Mouse (Mus musculus) hindbrain, embryonic 11.5 days (tissue): Measurements from ENCODE around the gene Crip1. TPM values are rescaled to one million over a fixed set of nuclear protein-coding genes. Genes with fewer than 3 reads are reported as not detected.

Experiments used
- ATAC-seq: fragments of 200-750 bp; cut with Nextera tagmentation; 2 replicates; pipeline ENCODE4 v1.8.0; 2017; ENCODE audit warnings: mild to moderate bottlenecking, moderate TSS enrichment, moderate library complexity; ENCODE audit not compliant: low FRiP score
- DNase-seq: peaks from one replicate; pipeline ENCODE4 v3.0.0-alpha.2; 2015; ENCODE audit warnings: low spot score
- H3K27ac ChIP-seq: fragments of 300-500 bp; sonication (generic); 2 replicates; pipeline ENCODE4 v1.5.1; 2014; ENCODE audit warnings: mild to moderate bottlenecking, low read depth, low read length
- H3K27me3 ChIP-seq: fragments of 300-500 bp; sonication (generic); 2 replicates; pipeline ENCODE4 v1.6.1; 2014; ENCODE audit warnings: mild to moderate bottlenecking, low read length, moderate library complexity, mixed read lengths; ENCODE audit not compliant: control insufficient read depth, insufficient read depth
- H3K36me3 ChIP-seq: fragments of 300-500 bp; sonication (generic); 2 replicates; pipeline ENCODE4 v1.6.1; 2014; ENCODE audit warnings: mild to moderate bottlenecking, low read length, moderate library complexity, mixed read lengths; ENCODE audit not compliant: control insufficient read depth, insufficient read depth
- H3K4me1 ChIP-seq: fragments of 300-500 bp; sonication (generic); replicated peaks from 2 replicates; pipeline ENCODE4 v1.6.1; 2014; ENCODE audit warnings: low read length, mixed read lengths; ENCODE audit not compliant: control insufficient read depth, insufficient read depth
- H3K4me2 ChIP-seq: fragments of 300-500 bp; sonication (generic); replicated peaks from 2 replicates; pipeline ENCODE4 v1.6.1; 2014; ENCODE audit warnings: mild to moderate bottlenecking, low read depth, low read length
- H3K4me3 ChIP-seq: fragments of 300-500 bp; sonication (generic); 2 replicates; pipeline ENCODE4 v1.5.1; 2014; ENCODE audit warnings: low read depth, low read length
- H3K9ac ChIP-seq: fragments of 300-500 bp; sonication (generic); 2 replicates; pipeline ENCODE4 v1.6.1; 2014; ENCODE audit warnings: low read depth, low read length
- H3K9me3 ChIP-seq: fragments of 300-500 bp; sonication (generic); 2 replicates; pipeline ENCODE4 v1.6.1; 2016; ENCODE audit warnings: low read length; ENCODE audit not compliant: control insufficient read depth
- WGBS: fragments of 180-500 bp; shearing (Covaris S2); extraction: QIAGEN DNeasy Blood & Tissue Kit; methylation state at CpG from one replicate; pipeline ENCODE4 v1.1.7; 2014; 5-methylcytosine and 5-hydroxymethylcytosine counted together
- polyA plus RNA-seq: library from polyadenylated mRNA; unstranded; fragments of >200 nt; fragmentation: Nextera tagmentation; extraction: Ambion mirVana; gene quantifications from 2 replicates; pipeline ENCODE4 v1.2.1, GENCODE M21; 2014

Crip1 gene
- polyA plus RNA-seq, 1 experiment from 2014 or later = 84.7 TPM

GRCm38 (mm10) chr12:113119516-113120410 is 26.4 kb upstream of the Crip1 start:
- Histone ChIP-seq H3K4me1 (no peaks in the 10 kb centered on the region), H3K9ac (no peak overlapping the region), H3K4me2 (no peak overlapping the region), H3K27me3 (no peaks in the 10 kb centered on the region; the same call in 1 of the 2 replicates), H3K9me3 (no peaks in the 10 kb centered on the region), H3K36me3 (peaks cover 28% of the 10 kb centered on the region), H3K4me3 (no peak overlapping the region), H3K27ac (no peak overlapping the region)
- DNase-seq (peak; percentile 87), ATAC-seq (peak; percentile 75)
- 87% methylated on average over 20 of the region's 20 CpGs for WGBS

- Histone ChIP-seq H3K4me1 (no peaks in the 10 kb centered on the region), H3K27ac (no peak overlapping the region), H3K27me3 (no peaks in the 10 kb centered on the region), H3K9me3 (no peaks in the 10 kb centered on the region), H3K4me2 (no peak overlapping the region), H3K4me3 (no peak overlapping the region), H3K9ac (no peak overlapping the region), H3K36me3 (peaks cover 31% of the 10 kb centered on the region)
- 86% methylated on average over 6 of the region's 6 CpGs for WGBS
- no peak for ATAC-seq
- DNase-seq = no peak
These were observed 21.4 kb upstream of the Crip1 start for GRCm38 (mm10) chr12:113124726-113125125.

GRCm38 (mm10) chr12:113130732-113131131 is 15.4 kb upstream of the Crip1 start:
- no peak for DNase-seq
- no peaks in the 10 kb centered on the region for H3K9me3 ChIP-seq
- no peak for ATAC-seq
- H3K9ac ChIP-seq = no peak overlapping the region
- H3K4me2 ChIP-seq = no peak overlapping the region
- no peaks in the 10 kb centered on the region for H3K27me3 ChIP-seq
- H3K4me1 ChIP-seq = no peaks in the 10 kb centered on the region
- H3K4me3 ChIP-seq = no peak overlapping the region
- over 99% methylated on average over 8 of the region's 8 CpGs for WGBS
- H3K36me3 ChIP-seq = peaks cover 39% of the 10 kb centered on the region
- no peak overlapping the region for H3K27ac ChIP-seq

GRCm38 (mm10) chr12:113131601-113132000 is 14.5 kb upstream of the Crip1 start:
- Histone ChIP-seq H3K36me3 (peaks cover 47% of the 10 kb centered on the region), H3K4me2 (no peak overlapping the region), H3K9ac (no peak overlapping the region), H3K27me3 (no peaks in the 10 kb centered on the region), H3K27ac (no peak overlapping the region), H3K9me3 (no peaks in the 10 kb centered on the region), H3K4me1 (no peaks in the 10 kb centered on the region), H3K4me3 (no peak overlapping the region)
- ATAC-seq = no peak
- 97% methylated on average over 14 of the region's 14 CpGs for WGBS
- DNase-seq = no peak

GRCm38 (mm10) chr12:113132567-113132966 is 13.5 kb upstream of the Crip1 start:
- Histone ChIP-seq H3K4me1 (no peaks in the 10 kb centered on the region), H3K9me3 (no peaks in the 10 kb centered on the region), H3K27me3 (no peaks in the 10 kb centered on the region), H3K9ac (no peak overlapping the region), H3K27ac (no peak overlapping the region), H3K4me2 (no peak overlapping the region), H3K36me3 (peaks cover 47% of the 10 kb centered on the region), H3K4me3 (no peak overlapping the region)
- DNase-seq (no peak), ATAC-seq (no peak)
- WGBS = 96% methylated on average over 2 of the region's 2 CpGs

- Histone ChIP-seq H3K4me2 (no peak overlapping the region), H3K36me3 (peaks cover 47% of the 10 kb centered on the region), H3K4me1 (no peaks in the 10 kb centered on the region), H3K9ac (no peak overlapping the region), H3K4me3 (no peak overlapping the region), H3K27me3 (no peaks in the 10 kb centered on the region), H3K27ac (no peak overlapping the region), H3K9me3 (no peaks in the 10 kb centered on the region)
- ATAC-seq (no peak), DNase-seq (no peak)
- WGBS = 91% methylated on average over 9 of the region's 9 CpGs
These were observed 12.9 kb upstream of the Crip1 start for GRCm38 (mm10) chr12:113133260-113133659.

- ATAC-seq (no peak), DNase-seq (no peak)
- peaks cover under 1% of the 10 kb centered on the region; the same call in 1 of the 2 replicates for H3K4me1 ChIP-seq
- H3K4me2 ChIP-seq = no peak overlapping the region
- peaks cover 40% of the 10 kb centered on the region for H3K36me3 ChIP-seq
- H3K27me3 ChIP-seq = no peaks in the 10 kb centered on the region
- no peaks in the 10 kb centered on the region for H3K9me3 ChIP-seq
- H3K9ac ChIP-seq = no peak overlapping the region
- WGBS = 80% methylated on average over 5 of the region's 5 CpGs
- H3K27ac ChIP-seq = no peak overlapping the region
- no peak overlapping the region for H3K4me3 ChIP-seq
These were observed 12.2 kb upstream of the Crip1 start for GRCm38 (mm10) chr12:113133861-113134403.

GRCm38 (mm10) chr12:113134502-113134901 is 11.6 kb upstream of the Crip1 start:
- Histone ChIP-seq H3K9ac (no peak overlapping the region), H3K4me1 (peaks cover 6% of the 10 kb centered on the region), H3K27ac (no peak overlapping the region), H3K4me2 (no peak overlapping the region), H3K36me3 (peaks cover 39% of the 10 kb centered on the region), H3K27me3 (no peaks in the 10 kb centered on the region), H3K4me3 (no peak overlapping the region), H3K9me3 (no peaks in the 10 kb centered on the region)
- WGBS = 96% methylated on average over 4 of the region's 4 CpGs
- no peak for DNase-seq
- ATAC-seq = no peak

GRCm38 (mm10) chr12:113135401-113135800 is 10.7 kb upstream of the Crip1 start:
- Histone ChIP-seq H3K9me3 (no peaks in the 10 kb centered on the region), H3K27ac (no peak overlapping the region), H3K9ac (no peak overlapping the region), H3K4me2 (no peak overlapping the region), H3K36me3 (peaks cover 38% of the 10 kb centered on the region), H3K4me1 (peaks cover 8% of the 10 kb centered on the region), H3K4me3 (no peak overlapping the region), H3K27me3 (no peaks in the 10 kb centered on the region)
- DNase-seq (no peak), ATAC-seq (no peak)
- WGBS = 89% methylated on average over 7 of the region's 7 CpGs
